In the genomic region with DNA sequence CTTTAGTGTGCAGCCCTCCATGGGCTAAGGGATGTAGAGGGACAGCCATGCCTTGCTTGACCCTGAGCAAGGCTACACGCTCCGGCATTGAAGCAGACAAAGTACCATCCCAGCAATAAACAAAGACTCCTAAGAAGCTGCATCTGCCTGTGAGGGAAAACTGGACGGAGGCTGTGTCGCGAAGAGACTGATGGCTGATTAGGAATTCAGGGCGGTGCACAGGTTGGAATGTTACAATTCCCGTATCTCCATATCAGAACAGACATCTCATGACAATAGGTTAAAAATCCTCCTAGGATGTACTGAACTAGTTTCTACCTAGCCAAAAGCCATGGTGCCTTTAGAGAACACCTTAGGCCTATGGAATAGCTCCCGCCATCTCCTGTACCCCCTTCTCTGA, we compare ENCODE assay signal across 17 mouse cellular contexts.
"Had no signal": no experiment of that assay in that cellular context is flagged by ENCODE, and none has a peak within 500 bp of the region (broad histone marks: within the 10 kb centered on the region; RNA-seq: fewer than 3 reads in every experiment).

No protein-coding gene starts in this region.

- DNase-seq: lung, adult 2 months; lung, postnatal 14 days; lung, postnatal 36 days; right cerebral cortex, postnatal 14 days; thymus, adult 2 months; thymus, postnatal 25 days; thymus, postnatal 4 days had no signal

- H3K9ac ChIP-seq: lung, embryonic 15.5 days; midbrain, embryonic 13.5 days; midbrain, embryonic 15.5 days; neural tube, embryonic 12.5 days; stomach, embryonic 15.5 days had no signal

- ATAC-seq: lung, postnatal 0 days; midbrain, embryonic 13.5 days; midbrain, embryonic 15.5 days had no signal

- H3K36me3 ChIP-seq: lung, embryonic 15.5 days; midbrain, embryonic 13.5 days; midbrain, embryonic 15.5 days; neural tube, embryonic 12.5 days; stomach, embryonic 15.5 days had no signal

- H3K27ac ChIP-seq: lung, embryonic 15.5 days; macrophage; midbrain, embryonic 13.5 days; midbrain, embryonic 15.5 days; neural tube, embryonic 12.5 days; stomach, embryonic 15.5 days; stomach, postnatal 0 days had no signal

- H3K9me3 ChIP-seq: lung, embryonic 15.5 days; megakaryocyte, embryonic 14.5 days; midbrain, embryonic 13.5 days; midbrain, embryonic 15.5 days; neural tube, embryonic 12.5 days; stomach, embryonic 15.5 days had no signal

- H3K4me3 ChIP-seq: lung, embryonic 15.5 days; megakaryocyte, embryonic 14.5 days; midbrain, embryonic 13.5 days; midbrain, embryonic 15.5 days; neural tube, embryonic 12.5 days; stomach, embryonic 15.5 days had no signal

- H3K4me2 ChIP-seq: lung, embryonic 15.5 days; midbrain, embryonic 11.5 days; midbrain, embryonic 13.5 days; midbrain, embryonic 15.5 days; neural tube, embryonic 12.5 days; stomach, embryonic 15.5 days had no signal
